Mouse (Mus musculus): ENCODE measurements around the gene Tm9sf4.
A peak's percentile ranks its signal among the peaks of the same experiment; 100 is the strongest.

DNA sequence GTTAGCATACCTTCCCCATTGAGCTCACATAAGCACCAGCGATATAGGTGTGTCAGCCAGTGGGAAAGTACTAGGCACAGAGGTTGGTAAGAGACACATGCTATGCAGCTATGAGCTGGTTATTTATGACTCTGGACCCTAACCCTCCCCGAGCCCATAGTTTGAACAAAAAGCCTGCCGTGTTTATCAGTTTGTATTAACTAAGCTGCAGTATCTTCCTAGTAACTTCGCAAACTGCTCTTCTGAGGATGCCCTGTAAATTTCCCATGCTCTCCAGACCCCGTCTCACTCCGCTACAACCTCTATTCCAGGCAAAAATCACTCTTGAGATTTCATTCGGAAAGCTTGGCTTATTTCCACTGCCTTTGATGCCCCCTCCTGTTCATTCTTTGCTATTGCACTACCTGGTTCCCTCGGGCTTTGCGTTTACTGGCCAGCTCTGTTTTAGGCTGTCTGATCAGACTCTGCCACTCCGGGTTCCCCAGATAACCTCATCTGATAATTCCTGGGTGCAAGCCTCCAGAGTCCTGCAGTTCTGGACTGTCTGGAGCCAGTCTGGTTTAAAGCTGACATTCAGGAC lies 18.4 kb upstream of the Tm9sf4 start:
- TF ChIP-seq EP300 (IDR thresholded peaks at IDR 0.05; ENCODE audit: low read depth) (no peak), CTCF (IDR thresholded peaks at IDR 0.05; ENCODE audit: low read depth) (peak; percentile 78)

All from heart, postnatal 0 days (tissue).